Mouse (Mus musculus) stomach, embryonic 14.5 days (tissue): ENCODE results near the gene Pram1. TPM values are rescaled to one million over a fixed set of nuclear protein-coding genes. Genes with fewer than 3 reads are reported as not detected.

Source experiments
- ATAC-seq: fragments of 200-750 bp; cut with Nextera tagmentation; 2 replicates; pipeline ENCODE4 v1.8.0; 2017; ENCODE audit warnings: low read depth, moderate TSS enrichment; ENCODE audit not compliant: insufficient number of reproducible peaks, insufficient read depth, low FRiP score
- H3K27ac ChIP-seq: fragments of 300-500 bp; sonication (generic); 2 replicates; pipeline ENCODE4 v1.5.1; 2014; ENCODE audit warnings: mild to moderate bottlenecking, low read length, moderate library complexity, mixed read lengths
- H3K27me3 ChIP-seq: fragments of 300-500 bp; sonication (generic); 2 replicates; pipeline ENCODE4 v1.6.1; 2014; ENCODE audit warnings: low read length, control low read depth, mixed read lengths; ENCODE audit not compliant: control insufficient read depth, insufficient read depth
- H3K36me3 ChIP-seq: fragments of 300-500 bp; sonication (generic); 2 replicates; pipeline ENCODE4 v1.6.1; 2014; ENCODE audit warnings: mild to moderate bottlenecking, control low read depth, low read length, moderate library complexity, mixed read lengths; ENCODE audit not compliant: control insufficient read depth, insufficient read depth
- H3K4me1 ChIP-seq: fragments of 300-500 bp; sonication (generic); 2 replicates; pipeline ENCODE4 v1.6.1; 2014; ENCODE audit warnings: low read length, control low read depth, mixed read lengths; ENCODE audit not compliant: control insufficient read depth, insufficient read depth
- H3K4me2 ChIP-seq: fragments of 300-500 bp; sonication (generic); replicated peaks from 2 replicates; pipeline ENCODE4 v1.6.1; 2014; ENCODE audit warnings: low read depth, low read length, control low read depth
- H3K4me3 ChIP-seq: fragments of 300-500 bp; sonication (generic); 2 replicates; pipeline ENCODE4 v1.5.1; 2014; ENCODE audit warnings: low read depth, low read length, control low read depth
- H3K9ac ChIP-seq: fragments of 300-500 bp; sonication (generic); replicated peaks from 2 replicates; pipeline ENCODE4 v1.6.1; 2014; ENCODE audit warnings: low read depth, mild to moderate bottlenecking, control low read depth, low read length, moderate library complexity, mixed read lengths
- H3K9me3 ChIP-seq: fragments of 300-500 bp; sonication (generic); 2 replicates; pipeline ENCODE4 v1.6.1; 2016; ENCODE audit warnings: low read depth, low read length, control low read depth; ENCODE audit not compliant: control insufficient read depth
- WGBS: fragments of 180-500 bp; shearing (Covaris S2); extraction: QIAGEN DNeasy Blood & Tissue Kit; methylation state at CpG from one replicate; pipeline ENCODE4 v1.1.7; 2014; 5-methylcytosine and 5-hydroxymethylcytosine counted together
- polyA plus RNA-seq: library from polyadenylated mRNA; unstranded; fragments of >200 nt; fragmentation: Nextera tagmentation; extraction: Ambion mirVana; gene quantifications from 2 replicates; pipeline ENCODE4 v1.2.1, GENCODE M21; 2014

Gene Pram1
- polyA plus RNA-seq: 0.59 and 0.62 TPM in 2 replicates

DNA sequence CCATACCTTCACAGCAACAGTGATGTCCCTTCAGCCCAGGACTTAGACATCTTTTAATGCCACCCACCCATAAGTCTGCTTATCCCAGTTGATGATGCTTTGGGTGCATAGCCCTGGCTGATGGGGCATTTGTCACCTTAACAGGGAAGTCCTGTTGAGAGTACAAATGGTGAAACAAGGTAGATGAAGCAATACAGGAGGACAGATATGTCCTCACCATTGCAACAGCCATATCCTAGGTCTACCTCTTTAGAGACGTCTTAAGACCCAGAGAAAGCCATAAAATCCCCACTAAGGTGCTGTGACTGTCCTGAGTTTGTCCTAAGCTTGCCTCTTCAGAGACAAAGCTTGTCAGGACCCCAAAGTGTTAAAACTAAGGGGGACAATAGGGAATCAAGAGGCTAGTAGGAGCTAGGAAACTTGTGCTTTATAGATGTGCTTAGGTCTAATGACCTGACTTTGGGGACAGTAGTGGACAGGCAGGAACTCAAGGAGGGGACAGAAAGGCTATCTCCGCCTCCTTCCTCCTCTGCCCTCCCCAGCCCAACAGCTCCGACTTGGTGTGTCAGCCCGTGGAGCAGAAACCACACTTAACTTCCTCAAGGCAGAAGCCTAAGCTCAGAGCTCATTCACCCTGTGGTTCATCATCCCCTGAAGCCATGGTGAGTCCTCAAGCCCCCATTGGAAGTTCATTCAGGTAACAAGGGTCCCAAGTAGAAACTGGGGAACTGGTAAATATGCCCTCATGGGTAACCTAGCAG lies at the start of gene Pram1:
Gene Pram1 (plus strand): TSS at position 541 of the 761 bp plus-strand sequence.
- ATAC-seq: no peak
- 80% methylated on average over 4 of the region's 4 CpGs for WGBS
- no peak within 1 kb of the TSS for H3K27ac ChIP-seq
- no peaks in the 10 kb centered on the region for H3K4me1 ChIP-seq
- no peaks in the 10 kb centered on the region for H3K9me3 ChIP-seq
- H3K27me3 ChIP-seq: no peaks in the 10 kb centered on the region
- H3K4me3 ChIP-seq: no peak within 1 kb of the TSS
- H3K4me2 ChIP-seq: no peak within 1 kb of the TSS
- H3K36me3 ChIP-seq: peaks cover 2% of the 10 kb centered on the region; the same call in 1 of the 2 replicates
- no peak within 1 kb of the TSS for H3K9ac ChIP-seq

DNA sequence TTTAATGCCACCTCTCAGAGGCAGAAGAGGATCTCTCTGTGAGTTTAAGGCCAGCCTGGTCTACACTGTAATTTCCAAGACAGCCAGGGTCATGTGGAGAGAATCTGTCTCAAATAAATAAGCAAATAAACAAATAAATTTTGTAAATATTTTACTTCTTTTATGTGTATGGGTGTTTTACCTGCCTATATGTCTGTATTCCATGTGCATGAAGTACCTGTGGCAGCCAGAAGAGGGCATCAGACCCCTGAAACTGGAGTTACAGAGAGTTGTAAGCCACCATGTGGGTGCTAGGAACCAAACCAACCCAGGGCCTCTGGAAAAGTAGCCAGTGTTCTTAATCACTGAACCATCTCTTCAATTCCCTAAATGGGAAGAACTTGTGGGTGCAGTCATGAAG lies 40.6 kb upstream of the Pram1 start:
- no peak overlapping the region for H3K27ac ChIP-seq
- no peak for ATAC-seq
- H3K4me3 ChIP-seq: no peak overlapping the region
- no peaks in the 10 kb centered on the region for H3K4me1 ChIP-seq
- no peaks in the 10 kb centered on the region for H3K36me3 ChIP-seq
- no peak overlapping the region for H3K4me2 ChIP-seq
- H3K27me3 ChIP-seq: no peaks in the 10 kb centered on the region
- H3K9ac ChIP-seq: no peak overlapping the region
- H3K9me3 ChIP-seq: 0 out of 2 replicates have a peak, but pooled peaks cover 6% of the 10 kb centered on the region

DNA sequence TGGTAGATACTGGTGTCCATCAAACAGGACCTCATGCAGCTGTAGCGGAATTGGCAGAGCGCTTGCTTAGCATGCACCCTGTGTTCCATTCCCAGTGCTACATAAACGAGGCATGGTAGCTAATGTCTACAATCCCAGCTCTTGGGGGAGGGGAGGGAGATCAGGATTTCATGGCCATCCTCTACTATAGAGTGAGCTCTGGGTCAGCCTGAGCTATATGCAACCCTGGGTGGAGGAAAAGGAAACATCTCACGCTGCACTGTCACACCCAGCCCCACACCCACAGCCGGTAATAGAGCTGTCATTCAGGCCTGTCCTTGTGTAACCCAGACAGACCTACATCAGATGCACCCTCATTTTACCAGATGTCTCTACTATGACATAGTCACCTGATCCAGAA lies 39.4 kb upstream of the Pram1 start:
- H3K36me3 ChIP-seq: no peaks in the 10 kb centered on the region
- WGBS: 86% methylated on average over 5 of the region's 5 CpGs
- H3K4me1 ChIP-seq: no peaks in the 10 kb centered on the region
- no peaks in the 10 kb centered on the region for H3K27me3 ChIP-seq
- H3K27ac ChIP-seq: no peak overlapping the region
- H3K4me3 ChIP-seq: no peak overlapping the region
- H3K9me3 ChIP-seq: 0 out of 2 replicates have a peak, but pooled peaks cover 6% of the 10 kb centered on the region
- H3K4me2 ChIP-seq: no peak overlapping the region
- H3K9ac ChIP-seq: no peak overlapping the region
- no peak; the same call in 1 of the 2 replicates for ATAC-seq

DNA sequence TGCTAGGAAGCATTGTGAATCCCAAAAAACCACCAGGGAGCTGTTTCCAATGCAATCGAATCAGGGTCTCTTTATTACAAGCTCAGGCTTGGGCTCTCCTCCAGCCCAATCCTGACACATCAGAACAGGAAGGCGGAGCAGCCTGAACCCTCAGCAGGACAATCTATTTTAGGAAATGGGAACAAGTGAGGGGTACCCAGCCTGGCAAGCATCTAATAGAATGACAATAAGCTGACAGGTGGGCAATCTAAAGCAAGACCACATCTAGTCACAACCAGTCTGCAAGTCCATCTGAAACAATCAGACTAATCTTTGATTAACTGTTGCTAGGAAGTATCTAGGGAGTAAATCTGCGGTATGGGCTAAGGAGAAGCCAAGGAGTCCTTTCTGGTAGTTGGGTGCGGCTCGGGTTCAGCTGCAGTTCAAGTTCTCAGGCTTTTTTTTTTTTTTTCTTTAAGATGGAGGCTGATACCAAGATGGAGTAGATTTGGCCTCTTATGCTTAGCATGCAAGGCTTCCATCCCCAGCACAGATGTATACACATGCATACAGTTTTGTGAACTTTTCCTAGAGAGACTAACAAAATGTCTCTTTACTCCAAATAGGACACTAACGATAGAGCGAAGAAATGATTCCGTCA lies 37.9 kb upstream of the Pram1 start:
- ATAC-seq: no peak
- WGBS: 84% methylated on average over 8 of the region's 8 CpGs
- no peaks in the 10 kb centered on the region for H3K36me3 ChIP-seq

DNA sequence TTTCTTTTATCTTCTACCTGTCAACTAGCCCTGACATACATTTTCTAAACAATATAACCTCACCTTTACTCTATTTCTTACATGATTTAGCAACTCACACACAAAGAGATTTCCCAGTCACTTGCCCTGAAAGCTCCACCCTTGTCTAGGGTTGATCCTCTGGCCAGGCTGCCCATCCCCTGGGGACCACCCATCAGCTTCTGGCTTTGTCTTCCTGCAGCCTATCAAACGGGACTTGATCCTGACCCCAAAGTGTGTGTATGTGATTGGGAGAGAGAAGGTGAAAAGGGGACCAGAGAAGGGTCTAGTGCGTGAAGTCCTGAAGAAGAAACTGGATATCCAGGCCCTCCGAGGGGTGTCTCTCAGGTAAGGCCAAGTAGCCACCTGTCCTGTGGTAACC lies 37.0 kb upstream of the Pram1 start:
- no peak for ATAC-seq
- 75% methylated on average over 3 of the region's 3 CpGs for WGBS

More for the DNA sequence above, 37.9 kb upstream of the Pram1 start:
- H3K9me3 ChIP-seq: 0 out of 2 replicates have a peak, but pooled peaks cover 6% of the 10 kb centered on the region
- no peaks in the 10 kb centered on the region for H3K27me3 ChIP-seq
- H3K4me3 ChIP-seq: no peak overlapping the region
- H3K27ac ChIP-seq: no peak overlapping the region
- H3K4me2 ChIP-seq: no peak overlapping the region
- H3K9ac ChIP-seq: no peak overlapping the region
- H3K4me1 ChIP-seq: no peaks in the 10 kb centered on the region

DNA sequence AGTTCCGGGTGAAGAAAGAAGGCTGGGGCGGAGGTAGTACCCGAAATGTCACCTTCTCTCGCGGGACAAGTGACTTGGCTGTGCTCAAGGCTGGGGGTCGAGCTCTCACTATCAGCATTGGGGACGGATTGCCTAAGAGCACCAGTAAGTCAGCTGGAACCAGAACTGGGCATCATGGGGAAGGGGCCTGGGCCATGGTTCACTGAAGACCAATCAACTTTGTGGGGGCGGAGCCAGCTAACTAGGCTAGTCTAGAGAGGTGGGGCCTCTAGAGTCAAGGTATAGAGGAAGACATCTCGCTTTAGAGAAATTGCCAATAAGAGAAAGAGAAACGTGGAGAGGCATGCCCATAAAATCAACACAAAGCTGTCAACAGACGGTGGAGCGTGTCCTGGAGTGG lies 35.9 kb upstream of the Pram1 start:
- no peak overlapping the region for H3K27ac ChIP-seq
- no peak overlapping the region for H3K4me3 ChIP-seq
- 82% methylated on average over 12 of the region's 12 CpGs for WGBS
- no peak overlapping the region for H3K9ac ChIP-seq
- H3K9me3 ChIP-seq: 0 out of 2 replicates have a peak, but pooled peaks cover 6% of the 10 kb centered on the region
- no peaks in the 10 kb centered on the region for H3K36me3 ChIP-seq
- no peak for ATAC-seq
- H3K4me1 ChIP-seq: no peaks in the 10 kb centered on the region
- no peak overlapping the region for H3K4me2 ChIP-seq
- no peaks in the 10 kb centered on the region for H3K27me3 ChIP-seq

More for the DNA sequence above, 37.0 kb upstream of the Pram1 start:
- no peak overlapping the region for H3K4me3 ChIP-seq
- H3K27ac ChIP-seq: no peak overlapping the region
- H3K9ac ChIP-seq: no peak overlapping the region
- no peaks in the 10 kb centered on the region for H3K4me1 ChIP-seq
- no peaks in the 10 kb centered on the region for H3K36me3 ChIP-seq
- no peak overlapping the region for H3K4me2 ChIP-seq
- no peaks in the 10 kb centered on the region for H3K27me3 ChIP-seq
- H3K9me3 ChIP-seq: 0 out of 2 replicates have a peak, but pooled peaks cover 6% of the 10 kb centered on the region

DNA sequence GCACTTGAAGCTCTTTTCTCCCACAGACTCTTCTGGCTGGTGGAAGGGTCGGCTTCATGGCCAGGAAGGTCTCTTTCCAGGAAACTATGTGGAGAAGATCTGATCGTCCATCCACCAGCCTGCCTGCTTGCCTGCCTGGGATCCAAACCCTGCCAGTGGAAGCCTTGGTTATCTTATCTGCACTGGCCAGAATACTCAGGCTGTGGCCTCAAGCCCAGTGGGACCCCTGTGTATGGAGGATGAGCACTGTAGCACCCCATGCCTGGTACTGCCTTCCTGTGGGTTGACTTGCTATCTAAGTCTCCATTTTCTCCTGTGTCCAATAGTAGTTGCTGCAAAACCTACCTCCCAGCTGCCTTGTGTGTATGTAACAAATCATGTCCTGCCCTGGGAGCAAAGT lies 30.6 kb upstream of the Pram1 start:
- Histone ChIP-seq H3K9ac (no peak overlapping the region), H3K4me2 (no peak overlapping the region), H3K9me3 (no peaks in the 10 kb centered on the region), H3K36me3 (no peaks in the 10 kb centered on the region), H3K4me3 (no peak overlapping the region), H3K27ac (no peak overlapping the region), H3K4me1 (no peaks in the 10 kb centered on the region), H3K27me3 (no peaks in the 10 kb centered on the region)
- WGBS: 90% methylated on average over 2 of the region's 2 CpGs
- no peak for ATAC-seq

DNA sequence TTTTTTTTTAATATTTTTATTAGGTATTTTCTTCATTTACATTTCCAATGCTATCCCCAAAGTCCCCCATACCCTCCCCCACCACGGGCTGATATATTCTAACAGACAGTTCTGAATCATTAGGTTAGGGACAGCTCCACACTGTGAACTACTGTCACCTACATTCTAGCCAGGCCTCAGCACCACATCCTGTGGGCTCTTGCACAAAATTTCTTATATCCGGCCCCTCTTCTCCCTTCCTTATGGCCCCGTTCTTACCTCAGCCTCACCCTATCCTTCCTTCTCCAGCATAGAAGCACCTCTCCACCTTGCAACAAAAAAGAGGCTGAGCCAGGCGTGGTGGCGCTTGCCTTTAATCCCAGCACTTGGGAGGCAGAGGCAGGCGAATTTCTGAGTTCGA lies 27.3 kb upstream of the Pram1 start:
- ATAC-seq: no peak
- Histone ChIP-seq H3K27ac (no peak overlapping the region), H3K4me3 (no peak overlapping the region), H3K4me2 (no peak overlapping the region), H3K4me1 (no peaks in the 10 kb centered on the region), H3K27me3 (no peaks in the 10 kb centered on the region), H3K36me3 (no peaks in the 10 kb centered on the region), H3K9me3 (no peaks in the 10 kb centered on the region), H3K9ac (no peak overlapping the region)
- WGBS: 89% methylated on average over 7 of the region's 7 CpGs
